Mouse (Mus musculus) midbrain, embryonic 12.5 days (tissue): ENCODE measurements at regions not wholly inside any gene's neighbourhood (a gene's known extent, or its start where the extent isn't known, plus 50 kb on each side); places are given as distances from the start of the nearest gene placed in this dataset.

Experiments
- ATAC-seq: fragments of 200-750 bp; cut with Nextera tagmentation; 2 replicates; pipeline ENCODE4 v1.8.0; 2017; ENCODE audit warnings: low read depth, moderate TSS enrichment, moderate library complexity; ENCODE audit not compliant: low FRiP score
- H3K27ac ChIP-seq: fragments of 300-500 bp; sonication (generic); replicated peaks from 2 replicates; pipeline ENCODE4 v1.5.1; 2016; ENCODE audit warnings: mild to moderate bottlenecking
- H3K27me3 ChIP-seq: fragments of 300-500 bp; sonication (generic); 2 replicates; pipeline ENCODE4 v1.6.1; 2016; ENCODE audit warnings: mild to moderate bottlenecking
- H3K36me3 ChIP-seq: fragments of 300-500 bp; sonication (generic); 2 replicates; pipeline ENCODE4 v1.6.1; 2016
- H3K4me1 ChIP-seq: fragments of 300-500 bp; sonication (generic); 2 replicates; pipeline ENCODE4 v1.6.1; 2016
- H3K4me2 ChIP-seq: fragments of 300-500 bp; sonication (generic); replicated peaks from 2 replicates; pipeline ENCODE4 v1.6.1; 2016; ENCODE audit warnings: mild to moderate bottlenecking, moderate library complexity
- H3K4me3 ChIP-seq: fragments of 300-500 bp; sonication (generic); 2 replicates; pipeline ENCODE4 v1.5.1; 2016; ENCODE audit warnings: mild to moderate bottlenecking
- H3K9ac ChIP-seq: fragments of 300-500 bp; sonication (generic); replicated peaks from 2 replicates; pipeline ENCODE4 v1.6.1; 2016; ENCODE audit warnings: mild to moderate bottlenecking, moderate library complexity
- H3K9me3 ChIP-seq: fragments of 300-500 bp; sonication (generic); 2 replicates; pipeline ENCODE4 v1.6.1; 2016; ENCODE audit warnings: mild to moderate bottlenecking
- WGBS: fragments of 180-500 bp; shearing (Covaris S2); methylation state at CpG from one replicate; pipeline ENCODE4 v1.1.7; 2016; 5-methylcytosine and 5-hydroxymethylcytosine counted together

DNA sequence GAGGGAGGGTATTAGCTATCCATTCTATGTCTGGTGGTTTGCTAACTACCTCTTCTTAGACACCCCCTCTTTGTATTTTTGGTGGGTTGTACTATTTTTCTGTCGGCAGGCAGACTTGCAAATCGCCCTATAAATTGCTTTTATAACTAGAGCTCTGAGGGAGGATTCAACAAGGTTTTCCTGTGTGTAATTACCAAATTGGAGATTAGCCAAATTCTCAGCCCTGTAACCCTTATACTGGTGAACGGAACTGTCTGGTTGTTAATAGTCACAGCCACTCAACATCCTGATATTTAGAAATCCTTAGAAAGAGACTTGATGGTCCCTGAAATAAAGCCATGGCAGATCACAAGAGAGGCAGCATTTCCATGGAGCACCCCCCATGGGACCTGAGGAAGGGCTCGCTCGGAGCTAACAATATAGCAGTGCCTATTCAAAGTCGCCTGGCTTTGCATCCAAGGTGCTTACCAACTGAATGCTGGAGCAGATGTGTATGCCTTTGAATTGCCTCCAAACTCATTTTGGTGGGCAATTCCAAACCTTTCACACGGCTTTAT, 333.0 kb downstream of the Nedd1 start:
- H3K27ac ChIP-seq = 0 out of 2 replicates have a peak overlapping the region, but pooled peaks have one; percentile 42
- H3K4me3 ChIP-seq = no peak overlapping the region
- ATAC-seq = peak; percentile 49; the same call in 1 of the 2 replicates
- no peak overlapping the region for H3K9ac ChIP-seq
- WGBS = 47% methylated on average over 7 of the region's 7 CpGs
- H3K27me3 ChIP-seq = no peaks in the 10 kb centered on the region
- H3K4me1 ChIP-seq = peaks cover 7% of the 10 kb centered on the region; the same call in 1 of the 2 replicates
- no peaks in the 10 kb centered on the region for H3K9me3 ChIP-seq
- no peak overlapping the region for H3K4me2 ChIP-seq
- no peaks in the 10 kb centered on the region for H3K36me3 ChIP-seq

- no peak overlapping the region for H3K27ac ChIP-seq
These were observed 355.1 kb downstream of the Nedd1 start for GRCm38 (mm10) chr10:92367126-92367525.

GRCm38 (mm10) chr10:92356738-92357137, 365.5 kb downstream of the Nedd1 start:
- no peak overlapping the region for H3K27ac ChIP-seq
- 45% methylated on average over 3 of the region's 3 CpGs for WGBS
- H3K4me1 ChIP-seq = peaks cover 12% of the 10 kb centered on the region; the same call in 1 of the 2 replicates
- H3K4me3 ChIP-seq = no peak overlapping the region
- H3K9me3 ChIP-seq = no peaks in the 10 kb centered on the region
- H3K36me3 ChIP-seq = no peaks in the 10 kb centered on the region
- H3K4me2 ChIP-seq = no peak overlapping the region
- no peaks in the 10 kb centered on the region for H3K27me3 ChIP-seq
- H3K9ac ChIP-seq = no peak overlapping the region
- no peak for ATAC-seq

More at GRCm38 (mm10) chr10:92367126-92367525, 355.1 kb downstream of the Nedd1 start:
- Histone ChIP-seq H3K36me3 (no peaks in the 10 kb centered on the region), H3K27me3 (no peaks in the 10 kb centered on the region), H3K9me3 (no peaks in the 10 kb centered on the region), H3K9ac (no peak overlapping the region), H3K4me2 (no peak overlapping the region), H3K4me1 (no peaks in the 10 kb centered on the region), H3K4me3 (no peak overlapping the region)
- ATAC-seq = no peak
- WGBS = 83% methylated on average over 8 of the region's 8 CpGs

DNA sequence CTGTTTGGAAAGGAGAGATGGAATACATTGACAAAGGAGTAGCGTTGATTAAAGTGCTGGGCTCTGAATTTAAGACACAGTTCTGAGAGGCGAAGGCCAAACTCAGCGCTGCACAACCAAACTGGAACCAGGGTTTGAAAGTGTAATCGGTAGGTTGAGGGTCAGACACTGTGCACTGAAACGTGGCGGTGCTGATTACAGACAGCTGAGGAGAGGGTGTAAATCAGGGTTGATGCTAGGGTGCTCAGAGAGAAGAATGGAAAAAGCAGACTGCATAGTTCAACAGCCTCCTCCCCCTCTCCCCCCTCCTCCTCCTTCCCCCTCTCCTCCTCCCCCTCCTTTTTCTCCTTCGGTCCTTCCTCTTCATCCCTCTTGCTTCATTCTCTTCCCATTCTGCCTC, 373.2 kb downstream of the Nedd1 start:
- WGBS = 76% methylated on average over 7 of the region's 7 CpGs
- H3K27ac ChIP-seq = 0 out of 2 replicates have a peak overlapping the region, but pooled peaks have one; percentile 2

GRCm38 (mm10) chr10:92347960-92348675, 374.1 kb downstream of the Nedd1 start:
- 63% methylated on average over 10 of the region's 10 CpGs for WGBS
- no peaks in the 10 kb centered on the region for H3K36me3 ChIP-seq
- H3K27ac ChIP-seq = peak overlapping the region; percentile 39; the same call in 1 of the 2 replicates
- no peaks in the 10 kb centered on the region for H3K27me3 ChIP-seq
- peaks cover 16% of the 10 kb centered on the region for H3K4me1 ChIP-seq
- no peak overlapping the region for H3K4me2 ChIP-seq
- no peak overlapping the region for H3K9ac ChIP-seq
- no peak for ATAC-seq
- no peak overlapping the region for H3K4me3 ChIP-seq
- no peaks in the 10 kb centered on the region for H3K9me3 ChIP-seq

More for the DNA sequence above, 373.2 kb downstream of the Nedd1 start:
- Histone ChIP-seq H3K9me3 (no peaks in the 10 kb centered on the region), H3K27me3 (no peaks in the 10 kb centered on the region), H3K4me2 (no peak overlapping the region), H3K4me1 (peaks cover 16% of the 10 kb centered on the region), H3K36me3 (no peaks in the 10 kb centered on the region), H3K9ac (no peak overlapping the region), H3K4me3 (no peak overlapping the region)
- ATAC-seq = no peak

- no peak overlapping the region for H3K4me2 ChIP-seq
- WGBS = 95% methylated on average over 2 of the region's 2 CpGs
- H3K4me1 ChIP-seq = no peaks in the 10 kb centered on the region; the same call in 1 of the 2 replicates
- no peaks in the 10 kb centered on the region for H3K9me3 ChIP-seq
- no peaks in the 10 kb centered on the region for H3K36me3 ChIP-seq
- H3K9ac ChIP-seq = no peak overlapping the region
- no peak overlapping the region for H3K27ac ChIP-seq
- no peak overlapping the region for H3K4me3 ChIP-seq
- no peaks in the 10 kb centered on the region for H3K27me3 ChIP-seq
- no peak for ATAC-seq
These were observed 382.5 kb downstream of the Nedd1 start for GRCm38 (mm10) chr10:92339671-92340070.

DNA sequence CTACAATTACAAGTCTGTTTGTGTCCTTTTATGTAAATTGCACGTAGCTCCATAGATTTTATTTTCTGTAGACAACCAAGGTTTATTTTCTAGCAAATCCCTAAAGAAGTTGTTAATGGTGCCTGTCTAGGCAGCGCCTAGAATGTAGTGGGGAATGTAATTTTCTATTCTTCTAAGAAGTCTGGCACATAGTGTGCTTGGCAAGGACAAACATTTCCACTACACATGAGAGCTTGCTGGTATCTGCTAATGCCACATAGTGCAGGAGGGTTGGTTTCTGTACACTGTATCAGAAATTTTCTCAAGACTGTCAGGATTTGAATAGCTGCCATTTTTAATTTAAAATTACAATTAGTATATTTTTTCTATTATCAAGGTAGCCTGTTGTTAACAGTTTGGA, 385.3 kb downstream of the Nedd1 start:
- Histone ChIP-seq H3K9ac (no peak overlapping the region), H3K27ac (no peak overlapping the region), H3K9me3 (no peaks in the 10 kb centered on the region), H3K36me3 (no peaks in the 10 kb centered on the region), H3K4me1 (peaks cover 20% of the 10 kb centered on the region), H3K27me3 (no peaks in the 10 kb centered on the region), H3K4me2 (no peak overlapping the region), H3K4me3 (no peak overlapping the region)
- no peak for ATAC-seq
- WGBS = 86% methylated on average over 2 of the region's 2 CpGs

DNA sequence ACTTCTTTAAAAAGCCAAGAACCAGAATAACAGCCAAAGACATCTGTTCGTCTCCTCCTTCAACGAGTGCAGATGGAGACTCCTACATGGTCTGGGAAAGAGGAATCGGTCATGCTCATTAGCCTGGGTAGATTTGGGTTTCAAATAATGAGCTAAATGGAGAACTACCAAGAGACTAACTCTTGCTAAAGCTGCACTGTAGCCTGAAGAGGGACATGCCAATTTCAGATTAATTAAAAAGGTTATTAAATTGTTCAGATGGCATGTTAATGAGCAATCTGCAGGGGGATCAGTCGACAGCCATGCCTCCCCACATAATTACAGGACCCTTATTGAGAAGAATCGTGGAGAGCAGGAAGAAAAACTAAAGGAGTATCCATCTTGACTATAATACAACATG, 386.1 kb downstream of the Nedd1 start:
- Histone ChIP-seq H3K9me3 (no peaks in the 10 kb centered on the region), H3K9ac (no peak overlapping the region), H3K27ac (no peak overlapping the region), H3K4me1 (peaks cover 20% of the 10 kb centered on the region), H3K4me2 (no peak overlapping the region), H3K4me3 (no peak overlapping the region), H3K27me3 (no peaks in the 10 kb centered on the region), H3K36me3 (no peaks in the 10 kb centered on the region)
- WGBS = 73% methylated on average over 5 of the region's 5 CpGs
- no peak for ATAC-seq

GRCm38 (mm10) chr10:92335141-92335540, 387.1 kb downstream of the Nedd1 start:
- peaks cover 23% of the 10 kb centered on the region for H3K4me1 ChIP-seq
- H3K9me3 ChIP-seq = no peaks in the 10 kb centered on the region
- no peak for ATAC-seq
- H3K4me3 ChIP-seq = no peak overlapping the region
- H3K36me3 ChIP-seq = no peaks in the 10 kb centered on the region
- H3K9ac ChIP-seq = no peak overlapping the region
- H3K27ac ChIP-seq = no peak overlapping the region
- no peak overlapping the region for H3K4me2 ChIP-seq
- H3K27me3 ChIP-seq = no peaks in the 10 kb centered on the region
- 72% methylated on average over 5 of the region's 5 CpGs for WGBS

- Histone ChIP-seq H3K36me3 (no peaks in the 10 kb centered on the region), H3K9ac (no peak overlapping the region), H3K27me3 (no peaks in the 10 kb centered on the region), H3K4me2 (no peak overlapping the region), H3K4me1 (peaks cover 23% of the 10 kb centered on the region), H3K4me3 (no peak overlapping the region), H3K27ac (peak overlapping the region; percentile 77), H3K9me3 (no peaks in the 10 kb centered on the region)
- 39% methylated on average over 6 of the region's 6 CpGs for WGBS
- ATAC-seq = no peak
These were observed 388.4 kb downstream of the Nedd1 start for GRCm38 (mm10) chr10:92333869-92334268.

DNA sequence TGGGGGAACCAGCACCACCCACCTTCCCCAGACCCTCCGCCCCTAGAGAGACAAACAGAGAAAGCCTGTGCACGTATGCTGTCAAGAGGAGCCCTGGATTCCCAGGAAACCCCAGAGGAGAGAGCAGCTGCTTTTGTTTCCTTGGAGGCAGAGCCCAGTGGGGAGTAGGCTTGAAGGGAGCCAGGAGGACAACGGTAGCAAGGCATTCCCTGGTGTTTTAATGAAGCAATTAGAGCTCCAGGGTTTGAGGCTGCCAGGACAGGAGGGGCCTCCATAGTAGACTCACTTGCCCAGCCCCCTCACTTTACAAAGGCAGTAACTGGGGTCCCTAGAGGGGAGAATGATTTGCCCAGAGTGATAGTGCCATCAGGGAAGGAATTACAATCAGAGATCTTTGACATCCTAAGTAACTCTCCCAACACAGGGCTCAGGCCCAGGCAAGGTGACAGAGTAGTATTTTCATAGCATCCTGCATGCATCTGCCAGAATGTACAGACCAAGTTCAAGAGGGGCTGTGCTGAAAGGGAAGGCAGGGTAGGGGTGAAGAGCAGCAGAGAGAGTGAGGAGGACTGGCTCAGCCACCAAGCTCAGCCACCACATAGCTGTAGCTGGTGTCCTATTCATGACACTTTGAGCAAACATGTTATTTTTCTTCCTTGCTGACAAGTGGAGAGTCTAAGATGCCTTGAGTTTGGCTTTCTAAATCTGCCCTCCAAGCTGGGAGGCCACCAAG, 389.0 kb downstream of the Nedd1 start:
- H3K4me2 ChIP-seq = no peak overlapping the region
- H3K36me3 ChIP-seq = no peaks in the 10 kb centered on the region
- peak; percentile 89 for ATAC-seq
- no peak overlapping the region for H3K4me3 ChIP-seq
- H3K27me3 ChIP-seq = no peaks in the 10 kb centered on the region
- 8% methylated on average over 3 of the region's 3 CpGs for WGBS
- peak overlapping the region; percentile 77 for H3K27ac ChIP-seq
- H3K4me1 ChIP-seq = peaks cover 23% of the 10 kb centered on the region
- H3K9ac ChIP-seq = no peak overlapping the region
- no peaks in the 10 kb centered on the region for H3K9me3 ChIP-seq

DNA sequence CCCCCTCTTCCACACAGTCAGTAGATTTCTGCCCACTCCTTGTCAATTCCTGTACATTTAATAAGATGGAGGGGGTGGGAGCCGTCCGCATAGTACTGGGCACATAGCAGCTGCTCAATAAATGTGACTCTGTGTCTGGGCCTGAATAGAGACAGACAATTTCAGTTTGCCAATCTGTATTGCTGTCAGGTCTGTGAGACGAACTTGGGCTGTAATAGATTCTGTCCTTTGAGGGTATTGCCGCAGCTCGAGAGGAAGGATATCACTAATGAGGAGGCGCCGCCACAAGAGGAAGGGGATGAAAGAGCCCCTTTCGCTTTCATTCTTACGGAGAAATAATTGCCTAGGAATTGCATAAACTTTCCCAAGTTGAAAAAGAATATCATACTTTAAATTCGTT, 392.1 kb downstream of the Nedd1 start:
- Histone ChIP-seq H3K36me3 (no peaks in the 10 kb centered on the region), H3K4me2 (no peak overlapping the region), H3K9me3 (no peaks in the 10 kb centered on the region), H3K27me3 (no peaks in the 10 kb centered on the region), H3K4me3 (no peak overlapping the region), H3K4me1 (peaks cover 26% of the 10 kb centered on the region), H3K9ac (no peak overlapping the region), H3K27ac (no peak overlapping the region)
- ATAC-seq = 0 out of 2 replicates have a peak, but pooled peaks have one; percentile 42
- WGBS = 70% methylated on average over 10 of the region's 10 CpGs
